Mouse (Mus musculus) spleen, adult 2 months (tissue): ENCODE data around the gene Asap3.

ENCODE experiments used
- CTCF ChIP-seq: fragments of 200-500 bp; IDR thresholded peaks from 2 replicates; pipeline ENCODE4 v1.5.1; 2011; ENCODE audit warnings: mild to moderate bottlenecking, inconsistent platforms; ENCODE audit not compliant: insufficient read depth, insufficient read length, insufficient replicate concordance; ENCODE audit errors: extremely low read depth
- POLR2A ChIP-seq: fragments of 200-500 bp; IDR thresholded peaks from 2 replicates; pipeline ENCODE4 v1.6.1; 2011; ENCODE audit warnings: low read depth, low read length, inconsistent platforms

DNA sequence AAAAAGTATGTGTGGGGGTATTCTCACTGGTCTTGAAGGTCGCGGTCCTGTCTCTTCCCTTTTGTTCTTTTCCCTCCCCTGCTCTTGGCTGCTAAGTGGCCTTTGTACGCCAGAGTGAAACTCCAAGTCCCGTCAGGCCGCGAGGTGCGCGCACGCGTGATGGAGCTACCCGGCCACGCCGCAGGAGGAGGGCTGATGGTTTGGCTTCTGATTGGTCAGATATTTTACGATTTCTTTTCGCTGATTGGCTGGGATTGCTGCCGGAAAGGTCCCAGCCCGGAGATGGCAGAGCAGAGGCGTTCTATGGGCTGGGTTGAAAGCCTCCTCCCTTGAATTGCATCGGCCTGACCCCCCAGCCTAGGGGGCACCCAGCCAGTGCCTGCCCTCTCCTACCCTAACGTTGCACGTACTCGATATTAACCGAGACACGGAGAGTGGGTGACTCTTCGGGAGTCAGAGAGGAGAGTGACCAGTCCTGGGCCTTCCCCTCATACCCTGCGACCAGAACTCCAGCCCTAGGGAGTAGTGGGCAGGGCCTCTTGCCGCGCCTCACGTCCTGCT is 79.7 kb downstream of the Asap3 start:
- TF ChIP-seq POLR2A (no peak), CTCF (no peak)
